Mouse (Mus musculus): ENCODE results near the gene Gm10135.

GRCm38 (mm10) chr5:72974602-72975001 is at the start of gene Gm10135:
- TF ChIP-seq CTCF (conservative IDR thresholded peaks at IDR 0.05; ENCODE audit: low read length) (no peak), NANOG (IDR thresholded peaks at IDR 0.05; ENCODE audit: borderline replicate concordance, low read length) (no peak), POU5F1 (IDR thresholded peaks at IDR 0.05; ENCODE audit: borderline replicate concordance, low read length) (no peak)
